Mouse (Mus musculus): ENCODE results near the gene Lsamp. TPM values are rescaled to one million over a fixed set of nuclear protein-coding genes. Genes with fewer than 3 reads are reported as not detected.

The Lsamp gene
- polyA plus RNA-seq, 1 experiment from 2014 or later: 8.4 TPM

DNA sequence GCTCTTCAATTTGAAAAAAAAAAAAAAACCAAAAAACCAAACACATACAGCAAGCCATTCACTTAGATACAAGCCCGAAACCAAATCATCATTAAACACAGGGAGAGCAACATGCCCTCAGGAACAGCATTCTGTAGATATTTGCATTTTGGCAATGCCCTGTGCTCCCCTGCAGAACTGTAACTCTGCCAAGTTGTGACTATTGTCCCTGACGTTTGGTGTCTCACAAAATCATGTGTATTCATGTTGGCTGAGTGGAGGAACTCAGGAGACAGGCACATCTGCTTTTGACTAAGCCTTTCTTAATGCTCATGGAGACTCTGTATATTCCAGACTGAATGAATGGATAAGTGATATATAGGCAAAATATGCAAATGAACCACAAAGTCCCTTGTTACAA lies 724.4 kb downstream of the Lsamp start:
- Histone ChIP-seq H3K4me3 (replicated peaks) (no peak overlapping the region), H3K4me2 (replicated peaks) (no peak overlapping the region), H3K27me3 (no peaks in the 10 kb centered on the region), H3K9ac (no peak overlapping the region), H3K36me3 (no peaks in the 10 kb centered on the region), H3K4me1 (no peaks in the 10 kb centered on the region), H3K27ac (replicated peaks) (no peak overlapping the region), H3K9me3 (replicated peaks) (no peaks in the 10 kb centered on the region)
- ATAC-seq (ENCODE audit: insufficient number of reproducible peaks, low FRiP score, low TSS enrichment, low read depth): peak; percentile 54; the same call in 1 of the 2 replicates
- WGBS: 20% methylated on average over 2 of the region's 2 CpGs

GRCm38 (mm10) chr16:40709574-40709973 lies 725.4 kb downstream of the Lsamp start:
- Histone ChIP-seq H3K4me1 (no peaks in the 10 kb centered on the region), H3K9me3 (replicated peaks) (no peaks in the 10 kb centered on the region), H3K27ac (replicated peaks) (no peak overlapping the region), H3K4me2 (replicated peaks) (no peak overlapping the region), H3K27me3 (no peaks in the 10 kb centered on the region), H3K9ac (no peak overlapping the region), H3K36me3 (no peaks in the 10 kb centered on the region), H3K4me3 (replicated peaks) (no peak overlapping the region)
- ATAC-seq (ENCODE audit: insufficient number of reproducible peaks, low FRiP score, low TSS enrichment, low read depth): no peak
- WGBS: 28% methylated on average over 4 of the region's 4 CpGs

DNA sequence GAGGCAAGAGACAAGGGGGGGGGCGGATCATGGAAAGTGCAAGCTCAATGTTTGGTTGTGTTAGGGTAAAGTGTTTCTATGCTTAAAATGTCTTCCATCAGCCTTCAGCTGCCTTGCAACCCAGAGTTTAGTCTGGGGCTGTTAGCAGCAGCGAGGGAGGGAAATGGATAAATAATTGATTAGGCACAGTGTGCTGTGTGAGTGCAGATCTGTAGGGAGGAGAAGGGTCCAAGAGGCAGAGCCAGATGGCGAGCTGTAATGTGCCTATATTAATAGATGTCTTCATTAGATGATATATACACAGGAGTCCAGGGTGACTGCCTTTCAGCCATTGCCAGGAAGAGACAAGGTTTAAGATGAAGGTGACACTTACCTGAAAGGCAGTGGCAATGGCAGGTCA lies 725.9 kb downstream of the Lsamp start:
- no peaks in the 10 kb centered on the region for H3K27me3 ChIP-seq
- H3K4me3 ChIP-seq (replicated peaks): no peak overlapping the region
- no peak overlapping the region for H3K27ac ChIP-seq (replicated peaks)
- WGBS: 55% methylated on average over 3 of the region's 3 CpGs
- H3K36me3 ChIP-seq: no peaks in the 10 kb centered on the region
- H3K9me3 ChIP-seq (replicated peaks): no peaks in the 10 kb centered on the region
- no peak overlapping the region for H3K4me2 ChIP-seq (replicated peaks)
- H3K4me1 ChIP-seq: no peaks in the 10 kb centered on the region
- H3K9ac ChIP-seq: no peak overlapping the region
- no peak for ATAC-seq (ENCODE audit: insufficient number of reproducible peaks, low FRiP score, low TSS enrichment, low read depth)

DNA sequence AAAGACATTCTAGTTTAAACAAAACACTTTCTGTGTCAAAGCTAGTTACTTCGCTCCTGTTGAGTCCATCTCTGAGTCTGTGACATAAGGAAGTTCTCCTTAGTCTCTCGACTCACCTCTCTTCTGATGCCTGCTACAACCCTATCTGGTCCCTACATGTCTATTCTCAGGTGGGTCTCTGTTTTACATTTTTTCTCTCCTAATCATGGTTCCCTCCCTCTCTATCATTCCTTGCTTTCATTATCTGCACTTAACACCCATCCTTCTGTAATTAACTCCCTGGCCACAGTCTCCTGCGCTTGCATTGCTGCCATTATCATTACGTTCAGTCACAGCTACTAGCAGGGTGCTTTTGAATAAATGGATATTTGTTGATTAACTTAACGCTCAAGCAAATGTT lies 726.3 kb downstream of the Lsamp start:
- WGBS: 89% methylated on average over 5 of the region's 5 CpGs
- no peaks in the 10 kb centered on the region for H3K4me1 ChIP-seq

DNA sequence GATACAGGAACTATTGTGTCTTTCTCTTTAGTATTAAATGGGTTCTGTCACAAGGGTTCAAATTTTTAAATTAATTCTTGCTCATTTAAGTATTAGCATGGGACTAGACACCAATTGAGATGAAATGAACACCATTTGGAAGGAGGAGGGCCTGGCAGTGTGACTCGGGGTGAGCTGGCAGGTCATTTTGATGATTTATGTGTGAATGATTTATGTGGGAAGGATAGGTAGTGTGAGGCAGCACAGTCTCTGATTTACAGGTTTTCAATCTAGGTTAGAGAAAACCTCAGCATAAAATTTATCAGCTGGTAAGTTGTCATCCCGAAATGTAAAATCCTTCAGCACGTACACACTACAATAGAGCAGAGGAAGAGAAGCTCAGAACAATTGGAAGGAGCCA lies 729.6 kb downstream of the Lsamp start:
- 77% methylated on average over 3 of the region's 3 CpGs for WGBS
- no peak overlapping the region for H3K4me3 ChIP-seq (replicated peaks)
- ATAC-seq (ENCODE audit: insufficient number of reproducible peaks, low FRiP score, low TSS enrichment, low read depth): no peak
- no peaks in the 10 kb centered on the region for H3K36me3 ChIP-seq
- no peak overlapping the region for H3K27ac ChIP-seq (replicated peaks)
- no peak overlapping the region for H3K9ac ChIP-seq
- H3K4me2 ChIP-seq (replicated peaks): no peak overlapping the region
- H3K4me1 ChIP-seq: no peaks in the 10 kb centered on the region
- no peaks in the 10 kb centered on the region for H3K9me3 ChIP-seq (replicated peaks)
- no peaks in the 10 kb centered on the region for H3K27me3 ChIP-seq

More for the DNA sequence above, 726.3 kb downstream of the Lsamp start:
- H3K27ac ChIP-seq (replicated peaks): no peak overlapping the region
- no peaks in the 10 kb centered on the region for H3K9me3 ChIP-seq (replicated peaks)
- H3K9ac ChIP-seq: no peak overlapping the region
- H3K4me2 ChIP-seq (replicated peaks): no peak overlapping the region
- no peaks in the 10 kb centered on the region for H3K27me3 ChIP-seq
- H3K36me3 ChIP-seq: no peaks in the 10 kb centered on the region
- ATAC-seq (ENCODE audit: insufficient number of reproducible peaks, low FRiP score, low TSS enrichment, low read depth): no peak
- no peak overlapping the region for H3K4me3 ChIP-seq (replicated peaks)

GRCm38 (mm10) chr16:40739015-40739414 lies 754.9 kb downstream of the Lsamp start:
- H3K27me3 ChIP-seq: no peaks in the 10 kb centered on the region
- no peaks in the 10 kb centered on the region for H3K36me3 ChIP-seq
- no peaks in the 10 kb centered on the region for H3K4me1 ChIP-seq
- H3K4me3 ChIP-seq (replicated peaks): no peak overlapping the region
- no peak overlapping the region for H3K4me2 ChIP-seq (replicated peaks)
- H3K9me3 ChIP-seq (replicated peaks): no peaks in the 10 kb centered on the region
- no peak for ATAC-seq (ENCODE audit: insufficient number of reproducible peaks, low FRiP score, low TSS enrichment, low read depth)
- WGBS: 35% methylated on average over 6 of the region's 6 CpGs
- no peak overlapping the region for H3K9ac ChIP-seq
- no peak overlapping the region for H3K27ac ChIP-seq (replicated peaks)

GRCm38 (mm10) chr16:40739771-40740170 lies 755.6 kb downstream of the Lsamp start:
- Histone ChIP-seq H3K27ac (replicated peaks) (no peak overlapping the region), H3K4me2 (replicated peaks) (no peak overlapping the region), H3K9ac (no peak overlapping the region), H3K27me3 (no peaks in the 10 kb centered on the region), H3K36me3 (no peaks in the 10 kb centered on the region), H3K4me1 (no peaks in the 10 kb centered on the region), H3K9me3 (replicated peaks) (no peaks in the 10 kb centered on the region), H3K4me3 (replicated peaks) (no peak overlapping the region)
- ATAC-seq (ENCODE audit: insufficient number of reproducible peaks, low FRiP score, low TSS enrichment, low read depth): no peak
- WGBS: 55% methylated on average over 6 of the region's 6 CpGs

DNA sequence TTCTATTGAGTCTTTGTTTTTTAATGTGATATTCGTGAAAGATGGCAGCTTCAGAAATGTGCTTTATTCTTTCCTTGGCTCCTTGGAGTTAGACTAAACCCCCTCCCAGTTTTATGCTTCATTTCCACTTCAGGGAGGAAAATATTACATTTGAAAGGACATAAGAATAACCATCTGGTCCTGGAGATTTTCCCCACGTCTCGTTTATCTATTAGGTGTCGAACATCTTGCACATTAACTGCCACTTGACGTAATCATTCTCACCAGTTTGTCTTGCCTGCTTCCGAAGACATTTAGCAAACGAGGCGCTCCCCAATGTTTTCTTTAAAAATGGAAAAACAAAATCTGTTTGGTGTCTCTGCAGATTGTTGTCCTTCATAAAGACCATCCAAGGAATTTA lies 756.1 kb downstream of the Lsamp start:
- Histone ChIP-seq H3K9ac (no peak overlapping the region), H3K4me1 (no peaks in the 10 kb centered on the region), H3K27me3 (no peaks in the 10 kb centered on the region), H3K36me3 (no peaks in the 10 kb centered on the region), H3K9me3 (replicated peaks) (no peaks in the 10 kb centered on the region), H3K4me3 (replicated peaks) (no peak overlapping the region), H3K27ac (replicated peaks) (no peak overlapping the region), H3K4me2 (replicated peaks) (no peak overlapping the region)
- no peak for ATAC-seq (ENCODE audit: insufficient number of reproducible peaks, low FRiP score, low TSS enrichment, low read depth)
- WGBS: 75% methylated on average over 8 of the region's 8 CpGs

DNA sequence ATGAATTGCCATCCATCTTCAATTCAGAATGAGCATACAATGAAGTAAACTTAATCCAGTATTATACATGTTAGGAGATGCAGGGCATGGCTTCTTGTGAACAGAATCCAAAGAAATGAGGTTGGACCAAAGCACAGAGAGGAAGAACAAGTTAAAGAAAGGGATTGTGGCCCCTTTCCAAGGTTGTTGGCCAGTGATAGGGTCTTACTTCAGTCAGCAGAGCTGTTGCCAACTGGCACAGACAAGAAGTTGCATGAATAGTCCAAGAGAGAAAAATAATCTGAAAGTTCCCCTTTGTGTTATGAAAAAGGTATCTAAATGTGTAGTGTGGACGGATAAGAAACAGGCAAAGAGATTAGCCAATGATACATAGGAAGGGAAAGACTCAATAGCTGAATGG lies 843.0 kb downstream of the Lsamp start:
- no peaks in the 10 kb centered on the region for H3K9me3 ChIP-seq (replicated peaks)
- no peaks in the 10 kb centered on the region for H3K4me1 ChIP-seq
- H3K4me3 ChIP-seq (replicated peaks): no peak overlapping the region
- no peak overlapping the region for H3K9ac ChIP-seq
- H3K27me3 ChIP-seq: no peaks in the 10 kb centered on the region
- H3K36me3 ChIP-seq: no peaks in the 10 kb centered on the region
- H3K4me2 ChIP-seq (replicated peaks): no peak overlapping the region
- ATAC-seq (ENCODE audit: insufficient number of reproducible peaks, low FRiP score, low TSS enrichment, low read depth): no peak
- H3K27ac ChIP-seq (replicated peaks): no peak overlapping the region
- 59% methylated on average over 1 of the region's 1 CpGs for WGBS

DNA sequence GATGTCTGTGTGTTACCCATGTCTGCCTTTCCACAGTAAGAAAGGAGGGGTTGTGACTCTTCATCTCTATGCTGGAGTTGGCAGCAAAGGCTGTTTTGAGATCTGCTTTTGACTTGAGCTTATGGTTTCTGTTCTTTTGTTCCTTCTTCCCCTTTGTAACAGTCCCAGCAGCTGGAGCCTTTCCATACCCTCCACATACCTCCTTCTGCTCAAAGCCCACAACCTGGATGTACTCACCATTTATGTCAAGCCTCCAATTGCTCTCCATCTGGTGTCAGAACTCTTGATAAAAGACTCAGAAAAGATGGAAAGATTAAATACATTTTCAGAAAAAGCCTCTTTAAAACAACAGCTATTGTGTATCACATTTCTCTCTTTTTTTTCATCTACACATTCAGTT lies 847.4 kb downstream of the Lsamp start:
- Histone ChIP-seq H3K9me3 (replicated peaks) (no peaks in the 10 kb centered on the region), H3K36me3 (no peaks in the 10 kb centered on the region), H3K9ac (no peak overlapping the region), H3K27me3 (no peaks in the 10 kb centered on the region), H3K27ac (replicated peaks) (no peak overlapping the region), H3K4me2 (replicated peaks) (no peak overlapping the region), H3K4me1 (no peaks in the 10 kb centered on the region), H3K4me3 (replicated peaks) (no peak overlapping the region)
- no peak for ATAC-seq (ENCODE audit: insufficient number of reproducible peaks, low FRiP score, low TSS enrichment, low read depth)

- no peak overlapping the region for H3K4me2 ChIP-seq (replicated peaks)
- no peak overlapping the region for H3K4me3 ChIP-seq (replicated peaks)
- no peaks in the 10 kb centered on the region for H3K4me1 ChIP-seq
- no peak for ATAC-seq (ENCODE audit: insufficient number of reproducible peaks, low FRiP score, low TSS enrichment, low read depth)
- no peaks in the 10 kb centered on the region for H3K27me3 ChIP-seq
- 48% methylated on average over 1 of the region's 1 CpGs for WGBS
- H3K9me3 ChIP-seq (replicated peaks): no peaks in the 10 kb centered on the region
- H3K9ac ChIP-seq: no peak overlapping the region
- no peaks in the 10 kb centered on the region for H3K36me3 ChIP-seq
- no peak overlapping the region for H3K27ac ChIP-seq (replicated peaks)
Measured at GRCm38 (mm10) chr16:40841765-40842164, 857.6 kb downstream of the Lsamp start.

DNA sequence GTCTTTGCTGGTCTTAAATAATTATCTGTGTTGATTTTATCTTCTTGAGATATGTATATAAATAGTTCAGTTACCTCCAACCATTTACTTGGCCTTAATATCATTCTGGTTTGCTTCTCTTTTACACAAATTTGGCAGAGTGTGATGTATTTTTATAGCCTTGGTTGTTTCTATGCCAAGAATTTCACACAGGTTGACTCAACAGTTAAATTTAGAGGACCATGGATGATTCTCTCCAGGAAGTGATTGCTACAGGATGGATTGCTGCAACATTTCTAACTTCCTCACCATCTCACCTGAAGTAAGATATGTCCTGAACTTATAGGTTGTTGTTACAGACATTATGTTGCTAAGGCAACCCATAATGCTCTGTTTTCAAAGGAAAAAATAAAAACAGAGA lies 882.6 kb downstream of the Lsamp start:
- no peak for ATAC-seq (ENCODE audit: insufficient number of reproducible peaks, low FRiP score, low TSS enrichment, low read depth)
- no peak overlapping the region for H3K4me3 ChIP-seq (replicated peaks)
- no peak overlapping the region for H3K9ac ChIP-seq
- H3K9me3 ChIP-seq (replicated peaks): no peaks in the 10 kb centered on the region
- no peak overlapping the region for H3K27ac ChIP-seq (replicated peaks)
- no peaks in the 10 kb centered on the region for H3K27me3 ChIP-seq
- H3K4me2 ChIP-seq (replicated peaks): no peak overlapping the region
- H3K36me3 ChIP-seq: no peaks in the 10 kb centered on the region
- H3K4me1 ChIP-seq: no peaks in the 10 kb centered on the region

Measured in embryonic facial prominence, embryonic 15.5 days (tissue).